Mouse (Mus musculus): ENCODE measurements around the gene Ube2h.

DNA sequence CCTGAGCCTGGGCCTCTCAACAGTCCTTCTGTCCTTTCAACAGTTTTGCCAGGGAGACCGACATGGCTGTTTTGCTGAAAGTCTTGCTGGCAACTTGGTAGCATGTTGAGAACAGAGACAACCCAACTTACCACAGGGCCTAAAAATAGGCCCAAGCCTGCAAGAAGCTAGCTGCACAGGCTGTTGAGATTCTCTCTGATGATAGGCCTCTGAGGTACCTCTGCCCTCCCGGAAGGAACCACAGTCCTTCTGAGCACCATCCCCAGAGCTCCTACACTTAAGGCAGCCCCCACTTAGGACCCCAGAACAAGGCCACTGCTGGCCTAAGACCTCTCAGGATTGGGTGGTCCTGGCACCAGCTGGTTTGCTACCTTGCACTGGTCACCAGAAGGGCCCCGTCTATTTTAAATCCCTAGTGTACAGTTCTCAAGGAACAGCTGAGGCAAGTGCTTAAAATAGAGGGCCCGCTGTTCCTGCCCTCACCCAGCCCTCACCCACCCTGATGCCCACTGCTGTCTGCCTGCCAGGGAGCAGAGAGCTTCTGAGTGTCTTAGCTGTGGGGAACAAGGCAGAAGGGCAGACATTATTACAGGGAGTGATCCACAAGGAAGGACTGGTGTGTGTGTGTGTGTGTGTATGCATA is 36.0 kb upstream of the Ube2h start:
- TF ChIP-seq CTCF (IDR thresholded peaks at IDR 0.05; ENCODE audit: low read depth) (no peak), EP300 (IDR thresholded peaks at IDR 0.05; ENCODE audit: low read depth) (no peak)
